Mouse (Mus musculus): ENCODE measurements around the gene Kazn.

Gene Kazn

GRCm38 (mm10) chr4:142196626-142197025, 42.6 kb downstream of the Kazn start:
- Histone ChIP-seq H3K4me3 (replicated peaks; ENCODE audit: low read length) (no peak overlapping the region), H3K36me3 (ENCODE audit: insufficient read depth, low read length) (peaks cover 52% of the 10 kb centered on the region), H3K9me3 (ENCODE audit: low read length) (no peaks in the 10 kb centered on the region), H3K27me3 (ENCODE audit: insufficient read depth, low read length) (no peaks in the 10 kb centered on the region), H3K4me1 (replicated peaks; ENCODE audit: low read depth, low read length) (peaks cover 46% of the 10 kb centered on the region)
- TF ChIP-seq CTCF (conservative IDR thresholded peaks at IDR 0.05; ENCODE audit: low read length) (peak; percentile 55), POU5F1 (IDR thresholded peaks at IDR 0.05; ENCODE audit: borderline replicate concordance, low read length) (no peak), NANOG (IDR thresholded peaks at IDR 0.05; ENCODE audit: borderline replicate concordance, low read length) (no peak)

DNA sequence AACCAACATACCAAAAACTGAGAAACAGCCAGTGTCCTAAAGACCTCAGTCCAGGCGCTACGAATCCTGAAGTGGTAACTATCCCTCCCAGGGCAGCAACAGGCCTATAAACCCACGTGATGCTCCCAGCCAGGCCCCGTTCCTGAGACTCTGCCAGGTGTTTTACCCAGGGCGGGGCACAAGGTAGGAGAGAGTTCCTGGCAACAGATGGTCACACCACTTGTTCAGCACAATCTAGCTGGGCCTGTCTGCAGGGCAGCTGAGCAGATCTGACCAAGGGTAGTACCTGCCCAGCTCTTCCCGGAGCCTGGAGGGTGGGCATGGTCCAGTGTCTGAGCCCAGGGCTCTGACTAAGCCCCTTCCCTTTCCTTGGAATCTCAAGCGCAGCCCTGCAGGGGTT, 45.4 kb downstream of the Kazn start:
- Histone ChIP-seq H3K9me3 (ENCODE audit: low read length) (no peaks in the 10 kb centered on the region), H3K36me3 (ENCODE audit: insufficient read depth, low read length) (peaks cover 75% of the 10 kb centered on the region), H3K4me3 (replicated peaks; ENCODE audit: low read length) (no peak overlapping the region), H3K27me3 (ENCODE audit: insufficient read depth, low read length) (no peaks in the 10 kb centered on the region), H3K4me1 (replicated peaks; ENCODE audit: low read depth, low read length) (peaks cover 30% of the 10 kb centered on the region)
- no peak for TF ChIP-seq CTCF (conservative IDR thresholded peaks at IDR 0.05; ENCODE audit: low read length)
- TF ChIP-seq NANOG (IDR thresholded peaks at IDR 0.05; ENCODE audit: borderline replicate concordance, low read length) = no peak
- no peak for TF ChIP-seq POU5F1 (IDR thresholded peaks at IDR 0.05; ENCODE audit: borderline replicate concordance, low read length)

- no peak overlapping the region for H3K4me3 ChIP-seq (replicated peaks; ENCODE audit: low read length)
- H3K9me3 ChIP-seq (ENCODE audit: low read length) = no peaks in the 10 kb centered on the region
- H3K36me3 ChIP-seq (ENCODE audit: insufficient read depth, low read length) = peaks cover 81% of the 10 kb centered on the region
- peaks cover 26% of the 10 kb centered on the region for H3K4me1 ChIP-seq (replicated peaks; ENCODE audit: low read depth, low read length)
- TF ChIP-seq POU5F1 (IDR thresholded peaks at IDR 0.05; ENCODE audit: borderline replicate concordance, low read length) (no peak), CTCF (conservative IDR thresholded peaks at IDR 0.05; ENCODE audit: low read length) (no peak)
- H3K27me3 ChIP-seq (ENCODE audit: insufficient read depth, low read length) = no peaks in the 10 kb centered on the region
Measured at GRCm38 (mm10) chr4:142193151-142193578, 46.0 kb downstream of the Kazn start.

GRCm38 (mm10) chr4:142189960-142190359, 49.2 kb downstream of the Kazn start:
- H3K4me3 ChIP-seq (replicated peaks; ENCODE audit: low read length) = no peak overlapping the region
- no peak for TF ChIP-seq CTCF (conservative IDR thresholded peaks at IDR 0.05; ENCODE audit: low read length)
- no peak for TF ChIP-seq NANOG (IDR thresholded peaks at IDR 0.05; ENCODE audit: borderline replicate concordance, low read length)
- no peak for TF ChIP-seq POU5F1 (IDR thresholded peaks at IDR 0.05; ENCODE audit: borderline replicate concordance, low read length)
- peaks cover 69% of the 10 kb centered on the region for H3K36me3 ChIP-seq (ENCODE audit: insufficient read depth, low read length)
- H3K4me1 ChIP-seq (replicated peaks; ENCODE audit: low read depth, low read length) = peaks cover 38% of the 10 kb centered on the region
- H3K9me3 ChIP-seq (ENCODE audit: low read length) = no peaks in the 10 kb centered on the region
- H3K27me3 ChIP-seq (ENCODE audit: insufficient read depth, low read length) = no peaks in the 10 kb centered on the region

DNA sequence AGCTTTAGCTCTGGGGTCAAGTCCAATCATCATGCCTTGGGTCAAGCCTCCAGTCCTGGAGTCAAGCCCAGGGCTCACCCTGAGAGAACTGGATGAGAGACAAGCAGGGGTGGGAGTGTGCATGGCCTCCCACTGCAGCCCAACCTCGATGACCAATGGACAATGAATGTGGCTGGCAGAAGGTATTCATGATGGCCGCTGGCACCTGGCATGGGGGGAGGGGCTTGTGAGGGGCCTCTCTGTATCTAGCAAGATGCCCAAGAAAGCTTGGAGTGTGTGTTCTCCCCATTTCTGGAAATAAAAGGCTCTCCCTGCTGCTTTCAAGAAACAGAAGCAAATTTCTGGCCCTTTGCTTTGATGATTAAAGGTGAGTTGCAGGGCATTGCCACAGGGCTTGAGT, 50.7 kb downstream of the Kazn start:
- H3K36me3 ChIP-seq (ENCODE audit: insufficient read depth, low read length) = peaks cover 68% of the 10 kb centered on the region
- H3K9me3 ChIP-seq (ENCODE audit: low read length) = no peaks in the 10 kb centered on the region
- TF ChIP-seq NANOG (IDR thresholded peaks at IDR 0.05; ENCODE audit: borderline replicate concordance, low read length) = no peak
- no peak for TF ChIP-seq POU5F1 (IDR thresholded peaks at IDR 0.05; ENCODE audit: borderline replicate concordance, low read length)
- no peak for TF ChIP-seq CTCF (conservative IDR thresholded peaks at IDR 0.05; ENCODE audit: low read length)
- H3K27me3 ChIP-seq (ENCODE audit: insufficient read depth, low read length) = no peaks in the 10 kb centered on the region
- H3K4me3 ChIP-seq (replicated peaks; ENCODE audit: low read length) = no peak overlapping the region
- peaks cover 37% of the 10 kb centered on the region for H3K4me1 ChIP-seq (replicated peaks; ENCODE audit: low read depth, low read length)

DNA sequence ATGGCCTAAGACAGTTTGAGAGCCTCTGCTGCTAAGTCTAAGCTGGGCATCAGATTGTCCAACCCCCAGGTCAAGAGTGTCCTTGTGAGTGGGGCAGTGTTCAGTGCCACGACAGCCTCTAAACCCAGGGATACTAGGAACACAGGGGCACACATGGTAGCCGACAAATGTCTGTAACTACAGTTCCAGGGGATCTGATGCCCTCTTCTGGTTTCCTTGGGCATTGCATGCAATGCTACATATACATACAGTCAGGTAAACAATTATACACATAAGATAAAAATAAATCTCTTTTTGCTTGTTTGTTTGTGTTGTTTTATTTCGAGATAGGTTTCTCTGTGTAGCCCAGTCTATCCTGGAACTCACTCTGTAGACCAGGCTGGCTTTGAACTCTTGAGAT, 53.0 kb downstream of the Kazn start:
- Histone ChIP-seq H3K4me1 (replicated peaks; ENCODE audit: low read depth, low read length) (peaks cover 56% of the 10 kb centered on the region), H3K27me3 (ENCODE audit: insufficient read depth, low read length) (no peaks in the 10 kb centered on the region), H3K36me3 (ENCODE audit: insufficient read depth, low read length) (peaks cover 65% of the 10 kb centered on the region), H3K9me3 (ENCODE audit: low read length) (no peaks in the 10 kb centered on the region), H3K4me3 (replicated peaks; ENCODE audit: low read length) (peak overlapping the region; percentile 20; the same call in 1 of the 2 replicates)
- TF ChIP-seq CTCF (conservative IDR thresholded peaks at IDR 0.05; ENCODE audit: low read length) = peak; percentile 90
- TF ChIP-seq POU5F1 (IDR thresholded peaks at IDR 0.05; ENCODE audit: borderline replicate concordance, low read length) = no peak

- TF ChIP-seq NANOG (IDR thresholded peaks at IDR 0.05; ENCODE audit: borderline replicate concordance, low read length) (no peak), POU5F1 (IDR thresholded peaks at IDR 0.05; ENCODE audit: borderline replicate concordance, low read length) (no peak), CTCF (conservative IDR thresholded peaks at IDR 0.05; ENCODE audit: low read length) (no peak)
- H3K4me3 ChIP-seq (replicated peaks; ENCODE audit: low read length) = peak overlapping the region; percentile 20; the same call in 1 of the 2 replicates
- H3K36me3 ChIP-seq (ENCODE audit: insufficient read depth, low read length) = peaks cover 65% of the 10 kb centered on the region
- H3K4me1 ChIP-seq (replicated peaks; ENCODE audit: low read depth, low read length) = peaks cover 62% of the 10 kb centered on the region
- no peaks in the 10 kb centered on the region for H3K27me3 ChIP-seq (ENCODE audit: insufficient read depth, low read length)
- no peaks in the 10 kb centered on the region for H3K9me3 ChIP-seq (ENCODE audit: low read length)
Measured at GRCm38 (mm10) chr4:142185533-142185900, 53.7 kb downstream of the Kazn start.

GRCm38 (mm10) chr4:142184852-142185532, 54.2 kb downstream of the Kazn start:
- no peak for TF ChIP-seq NANOG (IDR thresholded peaks at IDR 0.05; ENCODE audit: borderline replicate concordance, low read length)
- TF ChIP-seq CTCF (conservative IDR thresholded peaks at IDR 0.05; ENCODE audit: low read length) = no peak
- no peak for TF ChIP-seq POU5F1 (IDR thresholded peaks at IDR 0.05; ENCODE audit: borderline replicate concordance, low read length)

GRCm38 (mm10) chr4:142183591-142183990, 55.6 kb downstream of the Kazn start:
- Histone ChIP-seq H3K9me3 (ENCODE audit: low read length) (no peaks in the 10 kb centered on the region), H3K4me1 (replicated peaks; ENCODE audit: low read depth, low read length) (peaks cover 81% of the 10 kb centered on the region), H3K4me3 (replicated peaks; ENCODE audit: low read length) (no peak overlapping the region), H3K36me3 (ENCODE audit: insufficient read depth, low read length) (peaks cover 51% of the 10 kb centered on the region), H3K27me3 (ENCODE audit: insufficient read depth, low read length) (no peaks in the 10 kb centered on the region)
- TF ChIP-seq CTCF (conservative IDR thresholded peaks at IDR 0.05; ENCODE audit: low read length) (peak; percentile 40), POU5F1 (IDR thresholded peaks at IDR 0.05; ENCODE audit: borderline replicate concordance, low read length) (no peak)

More at GRCm38 (mm10) chr4:142184852-142185532, 54.2 kb downstream of the Kazn start:
- H3K27me3 ChIP-seq (ENCODE audit: insufficient read depth, low read length) = no peaks in the 10 kb centered on the region
- H3K4me3 ChIP-seq (replicated peaks; ENCODE audit: low read length) = no peak overlapping the region
- H3K36me3 ChIP-seq (ENCODE audit: insufficient read depth, low read length) = peaks cover 61% of the 10 kb centered on the region
- no peaks in the 10 kb centered on the region for H3K9me3 ChIP-seq (ENCODE audit: low read length)
- peaks cover 67% of the 10 kb centered on the region for H3K4me1 ChIP-seq (replicated peaks; ENCODE audit: low read depth, low read length)

Measured in E14TG2a.4 (cell line).